Mouse (Mus musculus) frontal cortex, postnatal 36 days (tissue): Measurements from ENCODE around the gene Clpp.

Experiments used
- DNase-seq, 2 experiments: peaks; one replicate each; pipeline ENCODE4 v3.0.0; 2022; ENCODE audit warnings: low spot score in 2 of 2

The Clpp gene

DNA sequence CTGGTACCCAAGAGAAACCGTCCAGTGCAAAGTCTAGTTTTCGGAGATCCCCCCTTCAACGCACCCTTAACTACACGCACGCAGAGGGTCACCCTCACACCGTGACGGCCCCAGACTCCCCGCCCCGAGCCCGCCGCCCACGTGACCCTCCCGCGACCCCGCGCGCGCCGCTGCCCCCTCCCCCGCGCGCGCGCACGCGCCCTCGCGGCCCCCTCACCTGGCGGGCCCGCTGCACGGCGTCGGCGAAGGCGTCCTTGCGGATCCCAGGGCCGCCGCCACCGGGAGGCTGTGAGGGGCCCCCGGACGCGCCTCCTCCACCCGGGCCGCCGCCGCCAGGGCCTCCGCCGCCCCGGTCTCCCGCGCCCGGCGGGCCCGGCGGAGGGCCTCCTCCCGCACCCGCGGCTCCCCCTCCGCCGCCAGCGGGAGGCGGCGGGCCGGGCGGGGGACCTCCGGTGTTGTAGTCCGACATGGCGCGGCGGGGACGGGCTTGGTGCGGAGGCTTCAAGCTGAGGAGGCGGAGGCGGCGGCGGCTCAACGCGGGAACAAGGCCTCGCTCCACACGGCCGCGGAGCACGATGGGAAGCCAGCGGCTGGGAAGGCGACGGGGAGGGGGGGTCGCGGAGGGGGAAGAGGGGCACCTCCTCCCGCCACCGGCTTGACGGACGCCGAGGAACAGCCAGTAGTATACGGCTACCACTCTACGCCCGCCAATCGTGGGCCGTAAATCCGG is 41.0 kb downstream of the Clpp start, which contains the start of gene Khsrp:
Khsrp (minus strand) TSS at position 592 of the 730 bp plus-strand sequence.
- peak in 1 of 2 experiments; percentile 28 for DNase-seq

DNA sequence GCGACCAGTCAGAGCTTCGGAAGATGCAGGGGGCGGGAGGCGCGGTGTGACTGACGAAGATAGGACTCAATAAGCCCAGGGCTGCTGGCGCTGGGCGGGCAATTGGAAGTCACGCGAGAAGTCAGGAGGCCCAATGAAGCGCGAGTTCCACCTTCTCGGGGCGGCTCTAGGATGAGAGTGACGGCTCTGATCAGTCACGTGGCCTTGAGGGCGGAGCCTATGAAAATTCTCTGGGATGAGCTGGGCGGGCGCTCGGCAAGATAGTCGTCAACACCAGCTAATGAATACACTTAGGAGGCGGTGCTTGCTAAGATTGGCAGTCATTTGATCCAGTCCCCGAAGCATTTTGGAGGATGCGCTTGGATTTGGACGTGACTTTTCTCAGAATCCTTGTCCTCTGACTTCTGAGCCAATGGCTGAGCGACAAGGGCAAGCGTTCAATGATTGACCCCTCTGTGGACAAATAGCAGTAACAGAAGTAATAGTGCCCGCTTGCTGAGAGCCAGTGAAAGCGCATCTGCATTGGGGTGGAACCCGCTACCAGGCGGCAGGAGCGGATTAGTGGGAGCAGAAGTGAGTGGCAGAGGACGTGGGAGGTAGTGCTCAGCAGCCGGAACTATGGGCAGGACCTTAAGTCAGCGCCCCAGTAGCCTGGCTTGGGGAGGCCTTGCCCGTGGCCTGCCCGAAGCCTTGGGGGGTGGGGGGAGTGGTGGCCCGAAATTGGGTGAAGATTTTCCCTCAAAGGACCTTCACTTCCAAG is 41.7 kb downstream of the Clpp start:
- DNase-seq: peak; percentile 99 to 100

GRCm38 (mm10) chr17:57032854-57033253 is 42.7 kb downstream of the Clpp start:
- DNase-seq: no peak

- DNase-seq: no peak
These were observed 48.9 kb downstream of the Clpp start for GRCm38 (mm10) chr17:57038978-57039377.

DNA sequence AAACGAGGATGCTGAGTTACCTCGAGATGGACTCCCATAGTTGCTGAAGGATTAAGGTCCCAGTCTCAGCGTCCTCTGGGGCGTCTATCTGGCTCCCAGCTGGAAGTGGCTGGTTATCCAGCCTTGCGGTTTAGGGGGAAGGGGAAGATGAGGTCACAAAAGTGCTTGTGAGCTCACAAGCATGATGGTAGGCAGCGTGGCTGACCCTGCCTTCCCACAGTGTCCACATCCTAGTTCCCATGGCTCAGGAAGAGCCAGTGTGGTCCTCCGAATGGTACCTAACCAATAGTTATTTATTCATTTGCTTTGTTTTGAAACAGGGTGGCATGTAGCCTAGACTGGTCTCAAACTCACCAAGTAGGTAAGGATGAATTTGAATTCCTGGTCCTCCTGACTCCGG is 51.4 kb downstream of the Clpp start, which contains the start of gene Slc25a41:
Slc25a41 (minus strand) TSS at position 101 of the 400 bp plus-strand sequence.
- no peak for DNase-seq
